Mouse (Mus musculus) myocyte (in vitro differentiated cells): ENCODE measurements around the gene Nrp2. TPM values are rescaled to one million over a fixed set of nuclear protein-coding genes. Genes with fewer than 3 reads are reported as not detected.

Experiments
- H3K27me3 ChIP-seq: one replicate; pipeline ENCODE4 v1.6.1; 2011; ENCODE audit not compliant: control insufficient read depth, insufficient read depth, insufficient read length
- H3K36me3 ChIP-seq: one replicate; pipeline ENCODE4 v1.6.1; 2011; ENCODE audit not compliant: control insufficient read depth, insufficient read depth
- H3K4me2 ChIP-seq: one replicate; pipeline ENCODE4 v1.6.1; 2011; ENCODE audit warnings: low read depth, control low read depth
- H3K4me3 ChIP-seq: one replicate; pipeline ENCODE4 v1.5.1; 2011; ENCODE audit warnings: mild to moderate bottlenecking, control low read depth, moderate library complexity
- H3K79me2 ChIP-seq: one replicate; pipeline ENCODE4 v1.6.1; 2011; ENCODE audit not compliant: control insufficient read depth, insufficient read depth
- H3ac ChIP-seq: one replicate; pipeline ENCODE4 v1.6.1; 2011; ENCODE audit not compliant: control insufficient read depth, insufficient read length
- CEBPB ChIP-seq: IDR thresholded peaks from 2 replicates; pipeline ENCODE4 v1.6.1; 2011; ENCODE audit warnings: mild to moderate bottlenecking, moderate library complexity; ENCODE audit not compliant: poor library complexity, insufficient read depth, severe bottlenecking
- E2F4 ChIP-seq: IDR thresholded peaks from one replicate; pipeline ENCODE4 v1.6.1; 2011; ENCODE audit warnings: mild to moderate bottlenecking, control low read depth, moderate library complexity; ENCODE audit not compliant: insufficient read depth
- MAX ChIP-seq: IDR thresholded peaks from one replicate; pipeline ENCODE4 v1.6.1; 2011; ENCODE audit warnings: low read depth, mild to moderate bottlenecking, control low read depth
- MYOD1 ChIP-seq, 3 experiments: IDR thresholded peaks; one replicate each; pipeline ENCODE4 v1.6.1; 2011; ENCODE audit warnings: control low read depth in 2 of 3, low read depth in 2 of 3, mild to moderate bottlenecking in 2 of 3, moderate library complexity in 1 of 3; ENCODE audit not compliant: insufficient read length in 2 of 3, control insufficient read depth in 1 of 3
- MYOG ChIP-seq, 3 experiments: IDR thresholded peaks; one replicate each; pipeline ENCODE4 v1.6.1; 2011; ENCODE audit warnings: control low read depth in 2 of 3, low read depth in 2 of 3, mild to moderate bottlenecking in 2 of 3; ENCODE audit not compliant: insufficient read length in 2 of 3, control insufficient read depth in 1 of 3, insufficient read depth in 1 of 3
- POLR2A ChIP-seq: IDR thresholded peaks from one replicate; pipeline ENCODE4 v1.6.1; 2011; ENCODE audit warnings: low read depth, mild to moderate bottlenecking, control low read depth, moderate library complexity; ENCODE audit not compliant: insufficient read length
- POLR2AphosphoS2 ChIP-seq: IDR thresholded peaks from one replicate; pipeline ENCODE4 v1.6.1; 2011; ENCODE audit warnings: low read depth, control low read depth; ENCODE audit not compliant: insufficient read length
- REST ChIP-seq: IDR thresholded peaks from one replicate; pipeline ENCODE4 v1.6.1; 2011; ENCODE audit warnings: mild to moderate bottlenecking, control low read depth, moderate library complexity; ENCODE audit not compliant: insufficient read depth, insufficient read length
- SRF ChIP-seq: IDR thresholded peaks from one replicate; pipeline ENCODE4 v1.6.1; 2011; ENCODE audit warnings: low read depth; ENCODE audit not compliant: control insufficient read depth, insufficient read length
- TCF12 ChIP-seq: IDR thresholded peaks from one replicate; pipeline ENCODE4 v1.6.1; 2011; ENCODE audit warnings: mild to moderate bottlenecking, control low read depth; ENCODE audit not compliant: poor library complexity, insufficient read depth, severe bottlenecking
- TCF3 ChIP-seq: IDR thresholded peaks from one replicate; pipeline ENCODE4 v1.6.1; 2011; ENCODE audit warnings: low read depth, control low read depth; ENCODE audit not compliant: insufficient read length
- USF1 ChIP-seq: IDR thresholded peaks from one replicate; pipeline ENCODE4 v1.6.1; 2011; ENCODE audit warnings: low read depth, mild to moderate bottlenecking, control low read depth, moderate library complexity
- polyA plus RNA-seq: library from polyadenylated mRNA; unstranded; fragments of >200 nt; fragmentation: generic; extraction: Trizol; gene quantifications from one replicate; pipeline ENCODE4 v1.2.1, GENCODE M21; 2012; ENCODE audit warnings: missing spikeins

Nrp2 gene
- polyA plus RNA-seq, 1 experiment, result 18.3 TPM

DNA sequence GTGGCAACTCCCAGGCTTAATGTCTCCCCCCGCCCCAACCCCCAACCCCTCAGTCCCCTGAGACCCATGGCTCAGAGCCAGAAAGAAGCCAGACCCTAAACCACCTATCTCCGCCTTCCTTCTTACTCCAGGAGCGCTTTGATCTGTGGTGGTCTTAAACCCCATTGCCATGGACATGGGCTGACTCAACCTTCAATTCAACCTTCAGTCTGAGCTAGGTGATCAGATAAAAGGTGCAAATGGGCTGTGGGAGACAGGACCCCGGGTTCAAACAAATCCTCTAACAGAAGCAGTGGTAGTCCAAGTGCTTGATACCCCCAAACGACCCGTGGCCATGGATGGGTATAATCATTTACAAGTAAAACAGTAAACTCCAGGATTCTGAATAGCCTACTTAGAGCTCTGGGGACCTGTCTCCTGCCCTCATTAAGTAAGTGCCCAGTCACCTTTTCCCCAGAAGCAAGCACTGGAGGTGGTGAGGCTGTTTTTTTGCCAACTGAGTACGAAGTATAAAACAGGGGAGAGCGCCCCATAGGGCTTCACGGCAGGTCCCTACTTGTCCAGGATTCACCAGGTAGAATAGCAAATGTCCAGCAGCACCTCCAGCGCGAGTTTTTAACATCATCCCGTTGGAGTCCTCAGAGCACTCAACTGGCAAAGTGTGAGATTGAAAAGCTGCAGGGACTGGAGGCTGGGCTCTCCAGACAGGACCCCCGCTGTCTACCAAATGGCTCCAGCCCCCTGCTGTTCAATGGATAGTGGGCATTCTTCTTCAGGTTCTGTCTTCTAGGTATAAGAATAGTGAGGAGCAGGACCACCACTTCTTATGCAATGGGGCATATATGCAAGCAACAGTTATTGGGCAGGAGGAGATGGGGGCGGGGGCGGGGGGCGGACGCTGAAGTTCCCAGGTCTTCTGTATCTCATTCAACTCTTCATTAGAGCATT lies 5.1 kb downstream of the Nrp2 start:
- H3K4me2 ChIP-seq, result peak overlapping the region; percentile 99
- H3K4me3 ChIP-seq, result peak overlapping the region; percentile 85
- no peak overlapping the region for H3ac ChIP-seq
- no peaks in the 10 kb centered on the region for H3K27me3 ChIP-seq
- peaks cover 72% of the 10 kb centered on the region for H3K79me2 ChIP-seq
- no peak for TF ChIP-seq CEBPB
- no peak for TF ChIP-seq TCF3
- no peaks in the 10 kb centered on the region for H3K36me3 ChIP-seq

DNA sequence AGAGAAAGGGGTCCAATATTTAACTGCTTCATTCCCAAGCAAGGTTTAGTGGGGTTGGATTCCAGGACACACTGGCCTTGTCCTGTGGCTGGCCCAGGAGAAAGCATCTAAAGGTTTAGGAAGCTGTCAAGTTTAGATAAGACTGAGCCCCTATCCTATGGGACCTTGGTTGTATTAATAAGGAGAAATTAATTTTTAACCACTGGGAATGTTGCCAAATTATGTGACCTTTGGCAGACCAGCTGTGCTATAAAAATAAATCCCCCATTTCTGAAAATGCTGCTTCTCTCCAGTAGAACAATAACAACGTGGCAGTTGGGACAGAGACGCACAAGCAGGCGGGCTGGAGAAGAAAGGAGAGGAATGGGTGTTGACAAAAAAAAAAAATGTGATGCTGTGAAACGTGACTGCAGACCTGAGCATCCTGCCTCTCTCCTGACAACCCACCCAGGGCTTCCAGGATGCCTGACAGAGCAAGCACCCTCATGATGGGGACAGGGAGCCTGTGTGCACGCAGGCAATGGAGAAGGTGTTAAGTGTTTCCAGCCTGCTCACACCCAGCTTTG lies 6.8 kb downstream of the Nrp2 start:
- no peaks in the 10 kb centered on the region for H3K36me3 ChIP-seq
- no peak overlapping the region for H3K4me2 ChIP-seq
- no peak for TF ChIP-seq MAX
- TF ChIP-seq POLR2AphosphoS2, result no peak
- TF ChIP-seq CEBPB, result no peak
- TF ChIP-seq USF1, result no peak
- no peak for TF ChIP-seq REST
- no peak for TF ChIP-seq MYOG (IDR thresholded peaks at IDR 0.05; ENCODE audit: control insufficient read depth in 1 of 3, insufficient read depth in 1 of 3, insufficient read length in 2 of 3, low read depth in 2 of 3)
- TF ChIP-seq SRF, result no peak
- no peak for TF ChIP-seq TCF12
- no peak for TF ChIP-seq E2F4

GRCm38 (mm10) chr1:62713021-62713676 lies 10.1 kb downstream of the Nrp2 start:
- TF ChIP-seq USF1 (peak; percentile 74), MYOG (IDR thresholded peaks at IDR 0.05; ENCODE audit: control insufficient read depth in 1 of 3, insufficient read depth in 1 of 3, insufficient read length in 2 of 3, low read depth in 2 of 3) (no peak), SRF (no peak), TCF12 (no peak), E2F4 (no peak), CEBPB (0 out of 2 replicates have a peak, but pooled peaks have one; percentile 15), MYOD1 (IDR thresholded peaks at IDR 0.05; ENCODE audit: control insufficient read depth in 1 of 3, insufficient read length in 2 of 3, low read depth in 2 of 3) (no peak), TCF3 (no peak), MAX (no peak), POLR2AphosphoS2 (no peak), REST (no peak), POLR2A (no peak)
- H3K4me2 ChIP-seq, result peak overlapping the region; percentile 74
- H3K27me3 ChIP-seq, result no peaks in the 10 kb centered on the region
- H3K79me2 ChIP-seq, result peaks cover 60% of the 10 kb centered on the region
- H3K36me3 ChIP-seq, result no peaks in the 10 kb centered on the region
- no peak overlapping the region for H3K4me3 ChIP-seq
- no peak overlapping the region for H3ac ChIP-seq

More for the DNA sequence above, 6.8 kb downstream of the Nrp2 start:
- Histone ChIP-seq H3K79me2 (peaks cover 77% of the 10 kb centered on the region), H3K4me3 (no peak overlapping the region), H3ac (no peak overlapping the region), H3K27me3 (no peaks in the 10 kb centered on the region)

GRCm38 (mm10) chr1:62715004-62715403 lies 11.9 kb downstream of the Nrp2 start:
- no peak overlapping the region for H3K4me2 ChIP-seq
- no peaks in the 10 kb centered on the region for H3K36me3 ChIP-seq
- H3K27me3 ChIP-seq, result no peaks in the 10 kb centered on the region
- H3ac ChIP-seq, result no peak overlapping the region
- TF ChIP-seq MYOG (IDR thresholded peaks at IDR 0.05; ENCODE audit: control insufficient read depth in 1 of 3, insufficient read depth in 1 of 3, insufficient read length in 2 of 3, low read depth in 2 of 3) (no peak), TCF3 (no peak), TCF12 (no peak), REST (no peak), E2F4 (no peak), USF1 (no peak), POLR2AphosphoS2 (no peak), MAX (no peak), POLR2A (no peak), MYOD1 (IDR thresholded peaks at IDR 0.05; ENCODE audit: control insufficient read depth in 1 of 3, insufficient read length in 2 of 3, low read depth in 2 of 3) (no peak), CEBPB (no peak), SRF (no peak)
- H3K4me3 ChIP-seq, result no peak overlapping the region
- H3K79me2 ChIP-seq, result peaks cover 57% of the 10 kb centered on the region
